Mouse (Mus musculus): ENCODE results near the gene Prnp. TPM values are rescaled to one million over a fixed set of nuclear protein-coding genes. Genes with fewer than 3 reads are reported as not detected.

Prnp gene
- total and polyA plus RNA-seq, 2 experiments from 2014 or later, result 90.6 to 139 TPM

GRCm38 (mm10) chr2:131906266-131906665 is 3.5 kb upstream of the Prnp start:
- 85% methylated on average over 3 of the region's 3 CpGs for WGBS

DNA sequence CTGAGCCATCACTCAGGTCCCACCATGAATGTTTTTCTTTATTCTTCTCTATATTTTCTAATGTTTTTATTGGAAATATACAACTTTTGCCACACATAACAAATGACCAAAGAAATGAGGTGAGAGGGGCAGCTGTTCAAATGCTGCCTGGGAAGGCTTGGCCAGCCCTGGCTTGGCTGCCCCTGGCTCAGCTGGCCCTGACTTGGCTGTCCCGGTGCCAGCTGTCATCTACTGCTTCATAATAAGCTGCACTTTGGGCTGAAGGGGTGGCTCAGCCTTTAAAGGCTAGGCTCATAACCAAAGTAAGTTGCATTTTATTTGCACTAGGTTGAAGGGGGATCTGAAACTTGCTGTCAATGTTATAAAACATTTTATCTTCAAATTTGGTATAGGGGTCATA is 2.9 kb upstream of the Prnp start:
- Histone ChIP-seq H3K36me3 (replicated peaks; ENCODE audit: control insufficient read depth, insufficient read depth, low read length) (no peaks in the 10 kb centered on the region), H3K4me2 (ENCODE audit: low read depth, low read length) (no peak overlapping the region), H3K4me3 (ENCODE audit: low read depth, low read length) (no peak overlapping the region), H3K27ac (ENCODE audit: low read depth) (0 out of 2 replicates have a peak overlapping the region, but pooled peaks have one; percentile 3), H3K9me3 (replicated peaks; ENCODE audit: control insufficient read depth, low read length) (no peaks in the 10 kb centered on the region), H3K4me1 (ENCODE audit: control insufficient read depth, insufficient read depth) (peaks cover 57% of the 10 kb centered on the region), H3K27me3 (ENCODE audit: control insufficient read depth, insufficient read depth, low read length) (no peaks in the 10 kb centered on the region), H3K9ac (replicated peaks; ENCODE audit: low read depth, low read length) (no peak overlapping the region)
- ATAC-seq (ENCODE audit: insufficient read depth, low read depth) (no peak), DNase-seq (ENCODE audit: low spot score) (no peak)
- WGBS, result 44% methylated on average over 1 of the region's 1 CpGs
- TF ChIP-seq CTCF (IDR thresholded peaks at IDR 0.05; ENCODE audit: low read depth) (no peak), EP300 (IDR thresholded peaks at IDR 0.05; ENCODE audit: low read depth) (no peak)

More at GRCm38 (mm10) chr2:131906266-131906665, 3.5 kb upstream of the Prnp start:
- Histone ChIP-seq H3K9me3 (replicated peaks; ENCODE audit: control insufficient read depth, low read length) (no peaks in the 10 kb centered on the region), H3K4me3 (ENCODE audit: low read depth, low read length) (no peak overlapping the region), H3K4me1 (ENCODE audit: control insufficient read depth, insufficient read depth) (peaks cover 51% of the 10 kb centered on the region), H3K9ac (replicated peaks; ENCODE audit: low read depth, low read length) (no peak overlapping the region), H3K36me3 (replicated peaks; ENCODE audit: control insufficient read depth, insufficient read depth, low read length) (no peaks in the 10 kb centered on the region), H3K27ac (ENCODE audit: low read depth) (no peak overlapping the region), H3K4me2 (ENCODE audit: low read depth, low read length) (no peak overlapping the region), H3K27me3 (ENCODE audit: control insufficient read depth, insufficient read depth, low read length) (no peaks in the 10 kb centered on the region)
- DNase-seq (ENCODE audit: low spot score), result no peak
- TF ChIP-seq CTCF (IDR thresholded peaks at IDR 0.05; ENCODE audit: low read depth) (no peak), EP300 (IDR thresholded peaks at IDR 0.05; ENCODE audit: low read depth) (no peak)
- no peak for ATAC-seq (ENCODE audit: insufficient read depth, low read depth)

- Histone ChIP-seq H3K4me3 (ENCODE audit: low read depth, low read length) (no peak overlapping the region), H3K4me2 (ENCODE audit: low read depth, low read length) (no peak overlapping the region), H3K27ac (ENCODE audit: low read depth) (no peak overlapping the region), H3K27me3 (ENCODE audit: control insufficient read depth, insufficient read depth, low read length) (no peaks in the 10 kb centered on the region), H3K4me1 (ENCODE audit: control insufficient read depth, insufficient read depth) (peaks cover 57% of the 10 kb centered on the region), H3K9ac (replicated peaks; ENCODE audit: low read depth, low read length) (no peak overlapping the region), H3K9me3 (replicated peaks; ENCODE audit: control insufficient read depth, low read length) (no peaks in the 10 kb centered on the region), H3K36me3 (replicated peaks; ENCODE audit: control insufficient read depth, insufficient read depth, low read length) (no peaks in the 10 kb centered on the region)
- 85% methylated on average over 5 of the region's 5 CpGs for WGBS
- no peak for DNase-seq (ENCODE audit: low spot score)
- no peak for TF ChIP-seq CTCF (IDR thresholded peaks at IDR 0.05; ENCODE audit: low read depth)
- TF ChIP-seq EP300 (IDR thresholded peaks at IDR 0.05; ENCODE audit: low read depth), result no peak
- no peak for ATAC-seq (ENCODE audit: insufficient read depth, low read depth)
Observed at GRCm38 (mm10) chr2:131907311-131907710, 2.4 kb upstream of the Prnp start.

DNA sequence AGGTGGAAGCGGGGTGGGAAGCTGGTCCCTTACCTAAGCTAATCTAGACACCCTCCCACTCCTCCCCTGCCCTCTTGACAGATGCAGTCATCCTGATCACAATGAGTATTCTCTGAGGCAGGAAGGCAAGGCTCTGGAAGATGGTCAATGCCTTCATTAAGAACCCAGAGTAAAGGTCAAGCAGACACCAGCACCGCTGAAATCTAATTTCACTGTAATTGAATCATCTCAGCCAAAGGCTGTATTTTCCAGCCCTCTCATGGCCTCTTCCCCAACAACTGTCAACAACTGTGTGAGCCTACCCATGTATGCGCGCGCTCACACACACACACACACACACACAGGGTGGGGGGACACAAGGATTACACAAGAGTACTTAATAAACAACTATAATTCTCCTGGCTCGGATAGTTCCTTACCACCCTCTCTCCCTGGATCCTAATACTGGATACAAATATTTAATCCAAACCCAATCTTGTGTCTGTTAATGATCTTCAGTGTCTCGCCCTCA is 1.3 kb upstream of the Prnp start:
- WGBS, result 82% methylated on average over 7 of the region's 7 CpGs
- H3K27ac ChIP-seq (ENCODE audit: low read depth), result no peak overlapping the region
- H3K4me2 ChIP-seq (ENCODE audit: low read depth, low read length), result no peak overlapping the region
- H3K9ac ChIP-seq (replicated peaks; ENCODE audit: low read depth, low read length), result no peak overlapping the region
- 0 out of 2 replicates have a peak, but pooled peaks cover 4% of the 10 kb centered on the region for H3K36me3 ChIP-seq (replicated peaks; ENCODE audit: control insufficient read depth, insufficient read depth, low read length)
- DNase-seq (ENCODE audit: low spot score) (no peak), ATAC-seq (ENCODE audit: insufficient read depth, low read depth) (no peak)
- peaks cover 50% of the 10 kb centered on the region for H3K4me1 ChIP-seq (ENCODE audit: control insufficient read depth, insufficient read depth)
- no peaks in the 10 kb centered on the region for H3K9me3 ChIP-seq (replicated peaks; ENCODE audit: control insufficient read depth, low read length)
- H3K27me3 ChIP-seq (ENCODE audit: control insufficient read depth, insufficient read depth, low read length), result no peaks in the 10 kb centered on the region
- H3K4me3 ChIP-seq (ENCODE audit: low read depth, low read length), result no peak overlapping the region
- no peak for TF ChIP-seq CTCF (IDR thresholded peaks at IDR 0.05; ENCODE audit: low read depth)

- Histone ChIP-seq H3K27me3 (ENCODE audit: control insufficient read depth, insufficient read depth, low read length) (no peaks in the 10 kb centered on the region), H3K4me3 (ENCODE audit: low read depth, low read length) (no peak overlapping the region), H3K9ac (replicated peaks; ENCODE audit: low read depth, low read length) (no peak overlapping the region), H3K27ac (ENCODE audit: low read depth) (peak overlapping the region; percentile 88), H3K4me1 (ENCODE audit: control insufficient read depth, insufficient read depth) (peaks cover 49% of the 10 kb centered on the region), H3K4me2 (ENCODE audit: low read depth, low read length) (peak overlapping the region; percentile 67; the same call in 1 of the 2 replicates), H3K9me3 (replicated peaks; ENCODE audit: control insufficient read depth, low read length) (no peaks in the 10 kb centered on the region), H3K36me3 (replicated peaks; ENCODE audit: control insufficient read depth, insufficient read depth, low read length) (peaks cover 4% of the 10 kb centered on the region; the same call in 1 of the 2 replicates)
- TF ChIP-seq EP300 (IDR thresholded peaks at IDR 0.05; ENCODE audit: low read depth) (no peak), CTCF (IDR thresholded peaks at IDR 0.05; ENCODE audit: low read depth) (no peak)
- DNase-seq (ENCODE audit: low spot score) (no peak), ATAC-seq (ENCODE audit: insufficient read depth, low read depth) (no peak)
- WGBS, result 94% methylated on average over 1 of the region's 1 CpGs
Observed at GRCm38 (mm10) chr2:131908906-131909305, 822 bp upstream of the Prnp start.

DNA sequence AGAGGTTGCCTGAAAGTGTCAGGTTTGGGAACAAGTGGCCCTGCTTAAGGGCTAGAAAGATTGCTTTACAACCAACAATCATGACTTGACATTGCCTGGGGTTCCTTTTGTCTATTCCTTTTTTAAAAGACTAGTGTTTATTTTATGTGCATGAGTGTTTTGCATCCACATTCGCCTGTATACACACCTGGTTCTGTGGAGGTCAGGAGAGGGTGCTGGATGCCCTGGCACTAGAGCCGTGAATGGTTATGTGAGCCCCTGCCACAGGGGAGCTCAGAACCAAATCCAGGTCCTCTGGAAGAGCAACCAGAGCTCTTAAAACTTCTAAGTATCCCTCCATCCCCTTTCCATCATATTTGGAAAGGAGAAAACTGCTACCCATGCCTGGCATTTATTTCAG is 1.1 kb downstream of the Prnp start:
- WGBS, result 61% methylated on average over 2 of the region's 2 CpGs
- Histone ChIP-seq H3K9me3 (replicated peaks; ENCODE audit: control insufficient read depth, low read length) (no peaks in the 10 kb centered on the region), H3K36me3 (replicated peaks; ENCODE audit: control insufficient read depth, insufficient read depth, low read length) (peaks cover 8% of the 10 kb centered on the region), H3K4me3 (ENCODE audit: low read depth, low read length) (peak overlapping the region; percentile 73), H3K4me2 (ENCODE audit: low read depth, low read length) (peak overlapping the region; percentile 67), H3K27ac (ENCODE audit: low read depth) (peak overlapping the region; percentile 88; the same call in 1 of the 2 replicates), H3K4me1 (ENCODE audit: control insufficient read depth, insufficient read depth) (peaks cover 36% of the 10 kb centered on the region), H3K27me3 (ENCODE audit: control insufficient read depth, insufficient read depth, low read length) (no peaks in the 10 kb centered on the region), H3K9ac (replicated peaks; ENCODE audit: low read depth, low read length) (peak overlapping the region; percentile 79; the same call in 1 of the 2 replicates)
- no peak for DNase-seq (ENCODE audit: low spot score)
- no peak for ATAC-seq (ENCODE audit: insufficient read depth, low read depth)
- no peak for TF ChIP-seq CTCF (IDR thresholded peaks at IDR 0.05; ENCODE audit: low read depth)
- TF ChIP-seq EP300 (IDR thresholded peaks at IDR 0.05; ENCODE audit: low read depth), result no peak
